Mouse (Mus musculus) stomach, embryonic 14.5 days (tissue): ENCODE measurements at regions not wholly inside any gene's neighbourhood (a gene's known extent, or its start where the extent isn't known, plus 50 kb on each side); places are given as distances from the start of the nearest gene placed in this dataset.

Experiments
- ATAC-seq: fragments of 200-750 bp; cut with Nextera tagmentation; 2 replicates; pipeline ENCODE4 v1.8.0; 2017; ENCODE audit warnings: low read depth, moderate TSS enrichment; ENCODE audit not compliant: insufficient number of reproducible peaks, insufficient read depth, low FRiP score
- H3K27ac ChIP-seq: fragments of 300-500 bp; sonication (generic); 2 replicates; pipeline ENCODE4 v1.5.1; 2014; ENCODE audit warnings: mild to moderate bottlenecking, low read length, moderate library complexity, mixed read lengths
- H3K27me3 ChIP-seq: fragments of 300-500 bp; sonication (generic); 2 replicates; pipeline ENCODE4 v1.6.1; 2014; ENCODE audit warnings: low read length, control low read depth, mixed read lengths; ENCODE audit not compliant: control insufficient read depth, insufficient read depth
- H3K36me3 ChIP-seq: fragments of 300-500 bp; sonication (generic); 2 replicates; pipeline ENCODE4 v1.6.1; 2014; ENCODE audit warnings: mild to moderate bottlenecking, control low read depth, low read length, moderate library complexity, mixed read lengths; ENCODE audit not compliant: control insufficient read depth, insufficient read depth
- H3K4me1 ChIP-seq: fragments of 300-500 bp; sonication (generic); 2 replicates; pipeline ENCODE4 v1.6.1; 2014; ENCODE audit warnings: low read length, control low read depth, mixed read lengths; ENCODE audit not compliant: control insufficient read depth, insufficient read depth
- H3K4me2 ChIP-seq: fragments of 300-500 bp; sonication (generic); replicated peaks from 2 replicates; pipeline ENCODE4 v1.6.1; 2014; ENCODE audit warnings: low read depth, low read length, control low read depth
- H3K4me3 ChIP-seq: fragments of 300-500 bp; sonication (generic); 2 replicates; pipeline ENCODE4 v1.5.1; 2014; ENCODE audit warnings: low read depth, low read length, control low read depth
- H3K9ac ChIP-seq: fragments of 300-500 bp; sonication (generic); replicated peaks from 2 replicates; pipeline ENCODE4 v1.6.1; 2014; ENCODE audit warnings: low read depth, mild to moderate bottlenecking, control low read depth, low read length, moderate library complexity, mixed read lengths
- H3K9me3 ChIP-seq: fragments of 300-500 bp; sonication (generic); 2 replicates; pipeline ENCODE4 v1.6.1; 2016; ENCODE audit warnings: low read depth, low read length, control low read depth; ENCODE audit not compliant: control insufficient read depth
- WGBS: fragments of 180-500 bp; shearing (Covaris S2); extraction: QIAGEN DNeasy Blood & Tissue Kit; methylation state at CpG from one replicate; pipeline ENCODE4 v1.1.7; 2014; 5-methylcytosine and 5-hydroxymethylcytosine counted together

DNA sequence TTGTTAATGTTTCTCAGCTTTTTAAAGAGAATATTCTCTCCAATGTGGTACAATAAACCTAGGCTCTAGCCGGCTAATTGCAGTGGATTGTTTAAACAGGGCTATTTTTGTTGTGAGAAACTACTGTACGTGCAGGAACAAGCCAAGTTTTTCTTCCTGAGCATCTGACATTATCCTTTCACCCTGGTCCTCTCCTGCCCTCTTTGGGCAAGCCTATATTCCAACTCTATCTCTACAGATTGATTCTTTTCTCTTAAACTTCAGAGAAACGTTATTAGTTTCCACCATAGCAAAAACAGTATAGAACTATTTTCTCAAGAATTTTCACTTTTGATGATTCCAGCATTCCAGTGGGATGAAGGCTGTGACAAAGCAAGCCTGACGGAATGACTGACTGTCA is 535.2 kb downstream of the Fgf9 start:
- 60% methylated on average over 4 of the region's 4 CpGs for WGBS
- no peaks in the 10 kb centered on the region for H3K36me3 ChIP-seq
- H3K4me1 ChIP-seq = no peaks in the 10 kb centered on the region
- no peak for ATAC-seq
- H3K27ac ChIP-seq = no peak overlapping the region
- H3K9ac ChIP-seq = no peak overlapping the region
- H3K9me3 ChIP-seq = no peaks in the 10 kb centered on the region
- H3K4me2 ChIP-seq = no peak overlapping the region
- H3K4me3 ChIP-seq = no peak overlapping the region
- H3K27me3 ChIP-seq = no peaks in the 10 kb centered on the region

DNA sequence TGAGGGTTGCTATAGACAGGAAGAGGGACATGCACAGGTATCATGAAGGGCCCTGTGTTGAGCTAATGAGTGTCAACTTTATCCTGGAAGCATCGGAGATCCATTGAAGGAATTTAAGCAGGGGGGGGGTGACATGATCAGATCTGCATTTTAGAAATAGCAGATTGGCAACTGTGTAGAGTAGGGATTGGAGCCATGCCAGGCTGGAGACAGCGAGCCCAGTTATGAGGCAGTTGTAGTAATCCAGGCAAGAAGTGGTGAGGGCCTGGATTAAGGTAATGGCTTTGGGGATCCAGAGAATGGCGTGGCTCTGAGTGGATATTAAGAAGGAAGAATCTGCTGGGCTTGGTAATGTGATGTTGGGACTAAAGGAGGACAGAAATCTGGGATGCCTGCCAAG is 528.5 kb downstream of the Fgf9 start:
- Histone ChIP-seq H3K27me3 (no peaks in the 10 kb centered on the region), H3K27ac (no peak overlapping the region), H3K9me3 (no peaks in the 10 kb centered on the region), H3K4me1 (no peaks in the 10 kb centered on the region), H3K4me2 (no peak overlapping the region), H3K4me3 (no peak overlapping the region), H3K36me3 (no peaks in the 10 kb centered on the region), H3K9ac (no peak overlapping the region)
- no peak for ATAC-seq
- 61% methylated on average over 3 of the region's 3 CpGs for WGBS

DNA sequence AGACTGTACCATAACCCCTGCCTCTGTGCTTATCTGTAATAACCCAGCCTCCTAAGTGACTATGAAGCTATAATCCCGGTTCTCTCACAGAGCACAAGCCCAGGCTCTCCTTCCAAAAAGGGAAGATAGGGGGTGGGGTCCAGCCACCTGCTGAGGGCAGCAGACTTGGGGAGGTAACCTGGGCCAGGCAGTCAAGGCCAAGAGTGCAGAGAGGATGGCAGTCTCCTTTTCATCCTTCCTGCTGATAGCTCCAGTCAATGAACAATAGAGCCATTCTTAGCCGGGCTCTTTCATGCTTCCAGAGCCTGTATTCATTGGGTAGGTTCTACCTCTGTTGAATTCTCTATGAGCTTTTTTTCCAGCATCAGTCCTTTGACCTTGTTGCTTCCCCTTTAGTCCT is 527.5 kb downstream of the Fgf9 start:
- Histone ChIP-seq H3K9me3 (no peaks in the 10 kb centered on the region), H3K27me3 (no peaks in the 10 kb centered on the region), H3K27ac (no peak overlapping the region), H3K4me2 (no peak overlapping the region), H3K36me3 (no peaks in the 10 kb centered on the region), H3K9ac (no peak overlapping the region), H3K4me3 (no peak overlapping the region), H3K4me1 (no peaks in the 10 kb centered on the region)
- 56% methylated on average over 2 of the region's 2 CpGs for WGBS
- no peak for ATAC-seq

DNA sequence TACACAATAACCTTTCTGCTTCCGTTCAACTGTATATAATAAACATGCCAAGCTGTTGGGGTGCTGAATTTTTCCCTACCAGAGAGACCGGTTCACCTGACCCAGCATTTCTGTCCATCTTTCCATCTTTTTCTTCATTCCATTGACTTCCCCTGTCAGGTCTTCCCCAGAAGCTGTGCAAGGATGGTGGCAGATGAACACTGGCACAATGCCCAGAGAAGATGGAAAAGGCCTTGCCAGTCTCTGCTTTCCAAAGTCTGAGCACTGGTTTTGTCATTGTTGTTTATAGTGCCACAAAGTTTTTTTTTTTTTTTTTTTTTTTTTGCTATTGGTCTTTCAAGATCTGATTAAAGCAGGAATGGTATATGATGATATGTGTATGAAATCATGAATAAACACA is 526.6 kb downstream of the Fgf9 start:
- ATAC-seq = no peak
- Histone ChIP-seq H3K4me3 (no peak overlapping the region), H3K9me3 (no peaks in the 10 kb centered on the region), H3K9ac (no peak overlapping the region), H3K27me3 (no peaks in the 10 kb centered on the region), H3K4me2 (no peak overlapping the region), H3K36me3 (no peaks in the 10 kb centered on the region), H3K27ac (no peak overlapping the region), H3K4me1 (no peaks in the 10 kb centered on the region)
- WGBS = 75% methylated on average over 2 of the region's 2 CpGs

DNA sequence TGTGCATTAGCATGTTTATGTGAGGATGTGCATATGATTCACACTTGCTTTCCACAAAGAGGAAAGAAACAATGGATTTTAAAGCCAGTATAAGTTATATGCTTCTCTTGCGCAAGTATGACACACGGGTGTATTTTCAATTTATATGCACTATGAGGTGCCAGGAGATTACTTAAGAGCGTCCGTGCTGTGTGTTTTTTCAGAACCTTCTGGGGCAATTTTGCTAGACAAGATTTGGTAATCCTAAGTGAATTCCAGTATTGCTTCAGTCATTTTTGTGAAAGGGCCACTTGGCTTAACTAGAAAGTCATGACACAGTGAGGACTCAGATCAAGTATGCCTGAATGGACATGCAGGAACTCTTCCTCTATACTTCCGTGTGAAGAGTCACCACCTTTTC is 511.5 kb downstream of the Fgf9 start:
- no peak for ATAC-seq
- 93% methylated on average over 5 of the region's 5 CpGs for WGBS
- Histone ChIP-seq H3K27me3 (no peaks in the 10 kb centered on the region), H3K4me2 (no peak overlapping the region), H3K4me3 (no peak overlapping the region), H3K9me3 (no peaks in the 10 kb centered on the region), H3K36me3 (no peaks in the 10 kb centered on the region), H3K4me1 (no peaks in the 10 kb centered on the region), H3K27ac (no peak overlapping the region), H3K9ac (no peak overlapping the region)

DNA sequence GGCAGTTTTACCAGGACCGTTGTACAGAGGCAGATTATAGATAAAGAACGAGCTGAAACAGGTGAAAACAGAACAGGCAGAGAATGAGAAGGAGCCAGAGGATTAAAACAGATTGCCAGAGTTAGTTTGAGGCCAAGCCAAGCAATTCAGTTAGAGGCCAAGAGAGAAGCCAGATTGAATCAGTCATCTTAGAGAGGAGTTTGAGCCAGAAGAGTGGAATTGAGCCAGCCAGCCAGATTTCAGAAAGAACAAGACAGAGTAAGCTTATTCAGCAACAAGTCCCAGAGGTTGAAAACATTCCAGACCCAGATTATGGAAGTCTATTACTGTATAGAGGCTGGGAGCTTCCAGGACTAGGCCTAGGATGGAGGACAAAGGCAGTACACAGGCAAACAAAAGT is 499.7 kb downstream of the Fgf9 start:
- Histone ChIP-seq H3K4me2 (no peak overlapping the region), H3K27me3 (no peaks in the 10 kb centered on the region), H3K36me3 (no peaks in the 10 kb centered on the region), H3K9ac (no peak overlapping the region), H3K4me3 (no peak overlapping the region), H3K27ac (no peak overlapping the region), H3K9me3 (no peaks in the 10 kb centered on the region), H3K4me1 (no peaks in the 10 kb centered on the region)
- ATAC-seq = no peak
- 94% methylated on average over 2 of the region's 2 CpGs for WGBS

DNA sequence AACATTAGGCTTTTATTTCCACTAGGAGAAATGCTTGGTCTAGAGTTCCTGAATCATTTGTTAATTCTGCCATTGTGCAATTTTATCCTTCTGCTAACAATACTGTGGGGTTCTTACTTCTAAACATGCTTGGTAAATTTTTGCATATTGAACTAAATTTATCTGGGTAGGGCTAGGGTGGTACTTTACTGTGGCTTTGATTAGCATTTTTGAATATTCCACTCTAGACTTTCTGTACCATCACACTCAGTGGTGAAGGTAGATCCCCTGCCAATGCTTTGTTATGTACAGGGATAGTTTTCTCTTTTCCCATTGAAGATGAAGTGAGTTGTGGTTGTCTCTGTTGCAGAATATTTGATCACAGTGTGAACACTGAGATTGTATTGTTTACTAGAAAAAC is 497.1 kb downstream of the Fgf9 start:
- no peak overlapping the region for H3K4me2 ChIP-seq
- H3K4me3 ChIP-seq = no peak overlapping the region
- no peaks in the 10 kb centered on the region for H3K4me1 ChIP-seq
- no peaks in the 10 kb centered on the region for H3K27me3 ChIP-seq
- no peak for ATAC-seq
- no peak overlapping the region for H3K9ac ChIP-seq
- no peaks in the 10 kb centered on the region for H3K9me3 ChIP-seq
- H3K27ac ChIP-seq = no peak overlapping the region
- no peaks in the 10 kb centered on the region for H3K36me3 ChIP-seq

DNA sequence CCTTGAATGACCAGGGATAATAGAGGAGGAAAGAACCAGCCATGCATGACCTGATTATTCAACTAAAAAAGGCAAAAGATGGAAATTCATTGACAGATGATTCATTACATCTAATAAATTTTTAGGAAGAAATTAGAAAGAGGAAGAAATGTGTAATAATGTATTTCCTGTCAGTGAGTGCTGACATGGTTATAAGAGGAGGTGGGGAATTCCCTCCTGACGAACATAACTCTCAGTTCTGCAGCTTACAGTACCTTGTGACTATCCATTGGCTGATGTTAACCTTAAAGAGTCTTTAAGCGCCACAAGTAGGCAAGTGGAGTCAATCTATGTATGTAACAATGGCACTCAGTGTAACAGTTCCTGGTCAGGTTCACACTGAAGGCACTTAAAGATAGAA is 492.7 kb downstream of the Fgf9 start:
- no peaks in the 10 kb centered on the region for H3K27me3 ChIP-seq
- H3K4me2 ChIP-seq = no peak overlapping the region
- no peak overlapping the region for H3K9ac ChIP-seq
- WGBS = 74% methylated on average over 2 of the region's 2 CpGs
- no peak for ATAC-seq
- H3K27ac ChIP-seq = no peak overlapping the region
- no peaks in the 10 kb centered on the region for H3K36me3 ChIP-seq
- no peak overlapping the region for H3K4me3 ChIP-seq
- H3K4me1 ChIP-seq = no peaks in the 10 kb centered on the region
- no peaks in the 10 kb centered on the region for H3K9me3 ChIP-seq

DNA sequence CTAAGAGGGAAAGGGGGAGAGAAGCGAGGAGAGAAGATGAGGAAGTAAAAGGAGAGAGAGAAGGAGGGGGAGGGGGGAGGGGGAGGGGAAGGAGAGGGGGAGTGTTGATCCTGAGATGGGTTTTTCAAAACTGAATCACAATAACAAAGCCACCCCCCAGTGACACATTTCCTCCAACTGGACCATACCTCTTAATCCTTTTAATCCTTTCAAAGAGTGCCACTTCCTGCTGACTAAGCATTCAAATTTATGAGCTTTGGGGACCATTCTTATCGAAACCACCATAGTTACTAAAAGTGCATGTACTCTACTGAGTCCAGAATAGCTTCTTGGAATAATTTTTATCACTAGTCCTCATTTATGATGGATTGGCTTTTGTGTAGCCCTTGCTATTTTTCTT is 480.4 kb downstream of the Fgf9 start:
- H3K4me3 ChIP-seq = no peak overlapping the region
- H3K27me3 ChIP-seq = no peaks in the 10 kb centered on the region
- no peaks in the 10 kb centered on the region for H3K4me1 ChIP-seq
- ATAC-seq = no peak
- no peaks in the 10 kb centered on the region for H3K36me3 ChIP-seq
- no peak overlapping the region for H3K27ac ChIP-seq
- no peaks in the 10 kb centered on the region for H3K9me3 ChIP-seq
- 84% methylated on average over 2 of the region's 2 CpGs for whole genome bisulfite sequencing
- no peak overlapping the region for H3K9ac ChIP-seq
- no peak overlapping the region for H3K4me2 ChIP-seq
